ENCODE assay signal across 8 mouse cellular contexts in genomic region chr19:4332653-4333052, GRCm38 (mm10). TPM values are rescaled to one million over a fixed set of nuclear protein-coding genes. Genes with fewer than 3 reads are reported as not detected.
DNase-seq lines count a peak whose midpoint lies in the region; ATAC-seq and TF ChIP-seq lines count a peak whose summit lies in the region.

No protein-coding gene starts in this region.

- DNase-seq in cerebellum, adult 2 months: peak; percentile 48 to 61
- DNase-seq in cerebellum, adult 8-10 months: no peak
- DNase-seq in c-Kit-positive CD71-positive TER-119-negative erythroid progenitor cells, embryonic 14.5 days (ENCODE audit: low read depth): peak; percentile 51
- DNase-seq in heart, adult 18-20 months: peak; percentile 72 to 75
- DNase-seq in kidney, adult 2 months: peak; percentile 78
- peak; percentile 13 for DNase-seq in midbrain, postnatal 0 days (ENCODE audit: low spot score)

- peak overlapping the region; percentile 39; the same call in 1 of the 2 replicates for H3K9ac ChIP-seq in limb, embryonic 15.5 days
- peak overlapping the region; percentile 63 for H3K9ac ChIP-seq in midbrain, postnatal 0 days (replicated peaks; ENCODE audit: low read length, poor library complexity, severe bottlenecking)
- H3K9ac ChIP-seq in stomach, embryonic 16.5 days (ENCODE audit: low read length): peak overlapping the region; percentile 80

- H3K36me3 ChIP-seq in kidney, adult 2 months (ENCODE audit: control insufficient read depth, insufficient read depth, low read length): peaks cover 12% of the 10 kb centered on the region
- H3K36me3 ChIP-seq in limb, embryonic 15.5 days: peaks cover 40% of the 10 kb centered on the region
- peaks cover 11% of the 10 kb centered on the region for H3K36me3 ChIP-seq in midbrain, postnatal 0 days (ENCODE audit: insufficient read depth, low read length)
- peaks cover under 1% of the 10 kb centered on the region for H3K36me3 ChIP-seq in stomach, embryonic 16.5 days (ENCODE audit: control insufficient read depth, insufficient read depth, low read length)

- no peak for TF ChIP-seq POLR2A in cerebellum, adult 2 months (IDR thresholded peaks at IDR 0.05; ENCODE audit: borderline replicate concordance, insufficient read depth, low read length)
- no peak for TF ChIP-seq POLR2A in kidney, adult 2 months (IDR thresholded peaks at IDR 0.05; ENCODE audit: low read depth, low read length)

- peak overlapping the region; percentile 66 for H3K4me2 ChIP-seq in limb, embryonic 15.5 days
- peak overlapping the region; percentile 87 for H3K4me2 ChIP-seq in midbrain, postnatal 0 days (ENCODE audit: low read depth, low read length, poor library complexity, severe bottlenecking)
- peak overlapping the region; percentile 93 for H3K4me2 ChIP-seq in stomach, embryonic 16.5 days (ENCODE audit: low read depth, low read length)

- 0% methylated on average over 4 of the region's 4 CpGs for WGBS in cerebellum, adult 2 months
- WGBS in kidney, adult 2 months: under 1% methylated on average over 4 of the region's 4 CpGs
- WGBS in limb, embryonic 15.5 days: under 1% methylated on average over 4 of the region's 4 CpGs
- WGBS in midbrain, postnatal 0 days: 2% methylated on average over 4 of the region's 4 CpGs
- WGBS in stomach, embryonic 16.5 days: 1% methylated on average over 4 of the region's 4 CpGs

- peak overlapping the region; percentile 63; the same call in 1 of the 2 replicates for H3K27ac ChIP-seq in cerebellum, adult 2 months (ENCODE audit: insufficient read depth, low read length)
- peak overlapping the region; percentile 93 for H3K27ac ChIP-seq in kidney, adult 2 months (ENCODE audit: insufficient read depth, low read depth, low read length)
- H3K27ac ChIP-seq in limb, embryonic 15.5 days: peak overlapping the region; percentile 93
- H3K27ac ChIP-seq in midbrain, postnatal 0 days (ENCODE audit: low read depth, low read length): peak overlapping the region; percentile 73
- H3K27ac ChIP-seq in stomach, embryonic 16.5 days (ENCODE audit: low read length): peak overlapping the region; percentile 96

- H3K9me3 ChIP-seq in limb, embryonic 15.5 days: no peaks in the 10 kb centered on the region
- H3K9me3 ChIP-seq in midbrain, postnatal 0 days (ENCODE audit: low read length): no peaks in the 10 kb centered on the region
- H3K9me3 ChIP-seq in stomach, embryonic 16.5 days (replicated peaks; ENCODE audit: control insufficient read depth, low read length): no peaks in the 10 kb centered on the region

- peak overlapping the region; percentile 77 for H3K4me3 ChIP-seq in cerebellum, adult 2 months (replicated peaks; ENCODE audit: insufficient read depth, low read depth, low read length)
- H3K4me3 ChIP-seq in kidney, adult 2 months (ENCODE audit: insufficient read depth, low read depth, low read length): peak overlapping the region; percentile 76
- peak overlapping the region; percentile 52 for H3K4me3 ChIP-seq in limb, embryonic 15.5 days
- H3K4me3 ChIP-seq in midbrain, postnatal 0 days (ENCODE audit: low read depth, low read length): peak overlapping the region; percentile 49
- peak overlapping the region; percentile 67 for H3K4me3 ChIP-seq in stomach, embryonic 16.5 days (replicated peaks; ENCODE audit: low read length)

- TF ChIP-seq CTCF in cerebellum, adult 2 months (IDR thresholded peaks at IDR 0.05; ENCODE audit: borderline replicate concordance, insufficient read depth, low read depth, low read length): no peak
- TF ChIP-seq CTCF in kidney, adult 2 months (conservative IDR thresholded peaks at IDR 0.05; ENCODE audit: insufficient read depth, insufficient read length, low read depth, low read length): no peak
- no peak for TF ChIP-seq CTCF in midbrain, postnatal 0 days (IDR thresholded peaks at IDR 0.05)

- no peaks in the 10 kb centered on the region for H3K27me3 ChIP-seq in cerebellum, adult 2 months (ENCODE audit: control insufficient read depth, insufficient read depth, low read length)
- no peaks in the 10 kb centered on the region for H3K27me3 ChIP-seq in kidney, adult 2 months (replicated peaks; ENCODE audit: control insufficient read depth, insufficient read depth, low read length)
- H3K27me3 ChIP-seq in limb, embryonic 15.5 days: no peaks in the 10 kb centered on the region
- H3K27me3 ChIP-seq in midbrain, postnatal 0 days (ENCODE audit: insufficient read depth, low read length): no peaks in the 10 kb centered on the region
- H3K27me3 ChIP-seq in stomach, embryonic 16.5 days (ENCODE audit: control insufficient read depth, insufficient read depth, low read length): no peaks in the 10 kb centered on the region

- no peak for ATAC-seq in limb, embryonic 15.5 days (ENCODE audit: insufficient number of reproducible peaks, low FRiP score, low TSS enrichment, low read depth)
- no peak for ATAC-seq in midbrain, postnatal 0 days (ENCODE audit: low FRiP score)
- no peak for ATAC-seq in stomach, embryonic 16.5 days (ENCODE audit: insufficient read depth, low FRiP score)

- peaks cover 9% of the 10 kb centered on the region; the same call in 1 of the 2 replicates for H3K4me1 ChIP-seq in cerebellum, adult 2 months (ENCODE audit: control insufficient read depth, insufficient read depth, low read length)
- H3K4me1 ChIP-seq in kidney, adult 2 months (ENCODE audit: control insufficient read depth, insufficient read depth, low read length): peaks cover 10% of the 10 kb centered on the region; the same call in 1 of the 2 replicates
- H3K4me1 ChIP-seq in limb, embryonic 15.5 days: peaks cover 26% of the 10 kb centered on the region
- H3K4me1 ChIP-seq in midbrain, postnatal 0 days (ENCODE audit: insufficient read depth, low read length): peaks cover 17% of the 10 kb centered on the region
- H3K4me1 ChIP-seq in stomach, embryonic 16.5 days (ENCODE audit: control insufficient read depth, insufficient read depth, low read length): peaks cover 25% of the 10 kb centered on the region

RNA-seq across cellular contexts. Expression of gene Grk2, which starts 26.6 kb away (rescaled TPM):
- polyA plus RNA-seq in cerebellum, adult 2 months (2012; rRNA removed): 226 and 239 TPM in 2 replicates
- 10 to 100 TPM; 45.9 to 54.9 TPM for total RNA-seq in heart, adult 18-20 months (2021)
- 56.7 and 60.3 TPM in 2 replicates for polyA plus RNA-seq in kidney, adult 2 months (2012; rRNA removed)
- 18.5 and 20.5 TPM in 2 replicates for polyA plus RNA-seq in limb, embryonic 15.5 days (2015; fragmentation: Nextera tagmentation; extraction: Ambion mirVana)
- 152 and 257 TPM in 2 replicates for total RNA-seq in midbrain, postnatal 0 days (2014; rRNA removed)
- polyA plus RNA-seq in midbrain, postnatal 0 days (2015; fragmentation: Nextera tagmentation; extraction: Ambion mirVana): 27.0 and 29.6 TPM in 2 replicates
- 18.0 and 20.0 TPM in 2 replicates for polyA plus RNA-seq in stomach, embryonic 16.5 days (2015; fragmentation: Nextera tagmentation; extraction: Ambion mirVana)

RNA-seq across cellular contexts. Expression of gene Ankrd13d, which starts 49.7 kb away (rescaled TPM):
- polyA plus RNA-seq in cerebellum, adult 2 months (2012; rRNA removed): 74.3 and 76.1 TPM in 2 replicates
- total RNA-seq in heart, adult 18-20 months (2021): 1 to 10 TPM in 1 of 2 experiments, under 1 TPM in 1; 0.92 to 2.1 TPM
- 4.2 and 5.1 TPM in 2 replicates for polyA plus RNA-seq in kidney, adult 2 months (2012; rRNA removed)
- polyA plus RNA-seq in limb, embryonic 15.5 days (2015; fragmentation: Nextera tagmentation; extraction: Ambion mirVana): 11.8 TPM in 2 replicates
- 92.2 and 106 TPM in 2 replicates for total RNA-seq in midbrain, postnatal 0 days (2014; rRNA removed)
- polyA plus RNA-seq in midbrain, postnatal 0 days (2015; fragmentation: Nextera tagmentation; extraction: Ambion mirVana): 79.1 and 84.8 TPM in 2 replicates
- polyA plus RNA-seq in stomach, embryonic 16.5 days (2015; fragmentation: Nextera tagmentation; extraction: Ambion mirVana): 10.9 and 11.9 TPM in 2 replicates
